Mouse (Mus musculus): ENCODE data around the gene Ryr1. TPM values are rescaled to one million over a fixed set of nuclear protein-coding genes. Genes with fewer than 3 reads are reported as not detected.
"Not testable (repeated sequence)": the region's sequence is repeated elsewhere in the genome, so short reads cannot be mapped to it uniquely, and the experiment has no call there.

The Ryr1 gene
- polyA plus RNA-seq, 2 experiments from 2014 or later = 0.05 TPM; not detected in 1

DNA sequence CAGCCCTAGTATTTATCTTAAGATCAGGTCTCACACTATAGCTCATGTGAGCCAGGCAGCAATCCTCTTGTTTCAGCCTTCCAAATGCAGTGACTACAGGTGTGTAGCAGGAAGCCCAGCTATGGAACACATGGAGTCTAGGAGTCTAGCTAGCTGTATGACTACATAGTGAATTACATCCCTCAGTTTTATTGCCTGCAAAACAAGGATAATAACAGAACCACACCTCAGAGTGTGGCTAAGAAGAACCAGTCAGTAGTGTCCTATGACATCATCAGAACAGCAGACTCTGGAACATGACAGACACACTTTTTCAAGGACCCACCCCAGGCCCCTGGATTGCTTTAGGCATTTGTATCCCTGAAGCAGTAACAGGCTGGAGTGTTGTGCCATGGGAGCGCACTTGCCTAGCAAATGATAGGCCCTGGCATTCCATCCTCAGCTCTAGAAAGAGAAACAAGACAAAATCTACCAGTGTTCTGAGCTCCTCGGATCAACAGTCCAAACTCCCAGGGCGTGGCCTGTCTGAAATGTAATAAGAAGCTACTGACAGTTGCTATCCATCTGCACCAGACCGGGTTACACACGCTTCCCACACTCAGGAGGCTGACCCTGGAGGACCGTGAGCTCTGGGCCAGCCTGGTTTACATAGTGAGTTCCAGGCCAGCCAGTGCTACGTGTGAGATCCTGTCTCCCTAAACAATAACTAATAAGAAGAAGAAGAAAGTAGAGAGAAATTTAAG is 21.8 kb upstream of the Ryr1 start:
- ATAC-seq = no peak

DNA sequence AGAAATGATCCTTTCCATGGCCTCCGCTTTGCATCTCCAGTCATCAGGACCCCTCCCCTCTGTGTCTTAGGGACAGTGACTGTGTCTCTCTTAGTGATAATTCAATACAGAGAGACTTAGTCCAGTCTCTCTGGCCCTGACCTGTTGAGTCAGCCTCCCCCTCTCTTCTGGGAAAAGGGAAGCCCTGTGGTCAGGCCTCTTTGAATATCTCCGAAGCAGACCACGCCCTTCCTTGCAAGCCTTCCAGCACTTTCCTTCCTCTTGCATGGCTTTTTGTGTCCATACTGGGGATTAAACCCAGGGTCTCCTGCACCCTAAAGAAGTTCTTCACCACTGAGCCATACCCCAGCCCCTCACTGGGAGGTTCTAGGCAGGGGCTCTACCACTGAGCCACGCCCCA is 19.0 kb upstream of the Ryr1 start:
- no peak for ATAC-seq

DNA sequence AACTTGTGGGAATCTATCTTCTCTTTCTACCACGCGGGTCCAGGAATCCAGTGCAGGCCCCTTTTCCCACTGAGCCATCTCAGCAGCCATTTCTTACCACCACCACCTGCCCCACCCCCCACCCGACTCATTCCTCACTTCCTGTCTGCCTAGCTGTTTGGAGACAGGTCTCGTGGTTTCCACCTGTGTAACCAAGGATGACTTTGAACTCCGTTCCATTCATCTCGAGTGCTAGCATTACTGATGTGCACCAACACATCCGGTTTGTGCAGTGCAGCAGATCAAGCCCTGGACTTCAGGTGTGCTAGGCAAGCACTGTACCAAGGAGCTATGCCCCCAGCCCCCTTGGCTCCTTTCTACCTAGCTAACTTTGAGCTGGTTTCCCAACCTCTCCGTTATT is 16.4 kb upstream of the Ryr1 start:
- peak; percentile 92 for ATAC-seq

DNA sequence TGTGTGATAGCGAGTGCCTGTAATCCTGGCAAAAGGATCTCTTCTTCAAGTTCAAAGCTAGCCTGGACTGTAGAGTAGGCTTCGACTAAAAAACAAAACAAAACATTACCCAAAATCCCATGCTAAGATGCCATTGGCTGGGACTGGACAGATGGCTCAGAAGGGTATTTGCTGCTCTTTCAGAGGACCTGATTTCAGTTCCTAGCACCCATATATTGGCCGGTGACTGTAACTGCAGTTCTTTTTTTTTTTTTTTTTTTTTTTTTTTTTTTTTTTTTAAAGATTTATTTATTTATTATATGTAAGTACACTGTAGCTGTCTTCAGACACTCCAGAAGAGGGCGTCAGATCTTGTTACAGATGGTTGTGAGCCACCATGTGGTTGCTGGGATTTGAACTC is 14.3 kb upstream of the Ryr1 start:
- not testable (repeated sequence) for ATAC-seq

DNA sequence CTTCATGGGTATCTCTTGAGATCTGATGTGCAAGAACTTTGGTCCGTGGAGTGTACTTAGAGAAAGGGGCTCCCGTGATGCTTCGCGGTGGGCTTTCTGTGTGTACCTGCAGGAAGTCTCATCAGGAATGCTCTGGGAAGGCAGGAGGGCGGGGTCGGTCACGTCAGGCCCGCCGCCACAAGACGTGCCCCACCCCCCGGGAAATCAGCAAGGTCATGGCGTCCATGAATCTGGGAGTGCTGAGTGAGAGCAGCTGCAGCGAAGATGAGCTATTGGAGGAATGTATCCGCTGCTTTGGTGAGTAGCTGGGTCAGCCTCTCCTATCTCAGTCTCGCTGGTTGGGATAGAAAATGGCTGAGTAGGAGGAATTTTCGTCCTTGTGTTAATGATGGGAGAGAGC is 12.4 kb upstream of the Ryr1 start:
- ATAC-seq = no peak

DNA sequence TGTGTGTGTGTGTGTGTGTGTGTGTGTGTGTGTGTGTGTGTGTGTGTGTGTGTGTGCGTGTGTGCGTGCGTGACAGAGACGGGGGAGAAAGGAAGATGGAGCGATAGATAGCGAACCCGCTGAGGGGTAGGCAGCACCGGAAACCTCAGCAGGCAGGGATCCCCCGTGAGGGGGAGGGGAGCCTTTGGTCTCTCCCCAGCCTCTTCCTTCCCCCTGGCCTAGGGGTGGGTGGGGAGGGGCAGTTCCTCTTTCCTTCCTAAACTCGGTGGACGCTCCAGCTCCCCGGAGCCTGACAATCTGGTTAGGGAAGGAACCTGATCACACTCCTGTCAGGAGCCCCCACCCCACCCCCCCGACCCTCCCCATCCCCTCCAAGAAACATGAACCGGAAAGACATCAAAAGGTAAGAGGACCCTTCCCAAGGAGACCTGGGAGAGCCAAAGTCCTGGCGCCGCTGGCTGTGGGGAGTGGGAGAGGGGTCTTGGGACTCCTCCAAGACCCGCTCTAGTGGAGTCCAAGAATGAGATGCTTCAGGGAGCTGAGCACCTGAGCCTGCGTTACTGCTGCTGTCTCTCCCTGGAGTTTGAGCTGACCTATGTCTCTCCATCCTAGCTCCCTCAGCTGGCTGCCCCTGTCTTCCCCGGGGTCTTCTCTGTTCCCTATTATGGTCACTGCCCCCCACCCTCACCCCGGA is 9.9 kb upstream of the Ryr1 start, which contains the start of gene Rasgrp4:
TSS of gene Rasgrp4 (plus strand) at position 159 of the 694 bp plus-strand sequence.
- ATAC-seq = peak; percentile 99

DNA sequence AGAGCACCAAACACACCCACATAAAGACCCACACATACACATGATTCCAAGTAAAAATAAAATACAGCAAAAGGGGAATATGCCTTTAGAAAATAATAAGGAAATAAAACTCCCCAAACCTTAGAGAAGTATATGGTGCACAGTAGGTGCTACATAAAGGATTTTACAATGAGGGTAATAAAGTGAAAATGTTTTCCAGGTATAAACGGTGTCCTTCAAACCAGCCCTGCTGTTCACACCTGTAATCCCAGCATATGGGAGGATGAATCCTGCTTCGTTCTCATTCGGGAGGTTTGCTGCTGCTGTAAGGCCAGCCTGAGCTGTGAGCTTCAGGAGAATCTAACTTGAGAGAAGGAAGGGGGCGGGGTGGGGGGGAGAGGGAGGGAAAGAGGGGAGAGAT is 9.3 kb upstream of the Ryr1 start:
- peak; percentile 23 for ATAC-seq

DNA sequence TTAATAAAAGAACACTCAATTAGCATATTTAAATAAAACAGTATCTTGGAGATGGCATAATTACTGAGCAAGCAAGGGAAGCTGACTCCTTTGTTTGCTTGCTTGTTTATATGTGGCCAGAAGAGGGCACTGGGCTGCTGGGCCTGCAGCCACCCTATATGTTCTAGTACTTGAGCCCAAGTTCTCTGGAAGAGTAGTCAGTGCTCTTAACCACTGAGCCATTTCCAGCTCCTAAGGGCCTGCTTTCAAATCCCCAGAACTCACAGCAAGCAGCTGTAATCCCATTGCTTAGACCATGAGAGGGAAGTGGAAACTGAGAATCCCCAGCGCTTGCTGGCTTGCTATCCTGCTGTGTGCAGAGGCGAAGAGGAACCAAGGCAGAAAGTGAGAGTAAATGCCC is 3.7 kb upstream of the Ryr1 start:
- ATAC-seq = peak; percentile 34

DNA sequence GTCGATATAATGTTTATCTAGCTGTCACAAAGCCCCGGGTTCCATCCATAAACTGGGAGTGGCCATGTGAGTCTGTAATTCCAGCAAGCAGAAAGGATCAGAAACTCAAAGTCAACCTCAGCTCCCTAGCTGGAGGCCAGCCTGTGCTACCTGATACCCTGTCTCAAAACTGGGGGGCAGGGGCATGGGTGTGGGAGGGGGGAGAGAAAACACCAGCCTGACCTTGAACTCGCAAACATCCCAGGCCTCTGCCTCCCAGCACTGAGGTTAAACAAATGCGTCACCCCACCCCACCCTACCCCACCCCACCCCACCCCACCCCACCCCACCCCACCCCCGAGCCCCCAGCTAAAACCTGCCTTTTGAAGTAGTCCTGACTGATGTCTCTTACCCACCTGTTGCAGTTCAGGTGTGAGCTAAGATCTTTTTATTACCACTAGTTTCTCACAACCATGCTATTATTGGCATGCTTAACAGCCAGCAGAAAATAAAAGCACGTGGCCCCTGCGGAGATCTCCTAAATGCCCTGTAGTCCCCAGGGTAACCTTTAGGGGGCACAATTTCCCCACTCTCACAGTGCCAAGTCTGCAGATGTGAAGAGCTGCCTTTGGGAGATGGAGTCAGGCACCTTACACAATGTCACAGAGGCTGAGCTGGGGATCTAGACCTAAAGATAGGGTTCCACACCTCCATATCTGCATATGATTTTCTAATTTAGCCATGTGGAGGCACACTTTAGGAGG is 1.4 kb upstream of the Ryr1 start:
- peak; percentile 84 for ATAC-seq

DNA sequence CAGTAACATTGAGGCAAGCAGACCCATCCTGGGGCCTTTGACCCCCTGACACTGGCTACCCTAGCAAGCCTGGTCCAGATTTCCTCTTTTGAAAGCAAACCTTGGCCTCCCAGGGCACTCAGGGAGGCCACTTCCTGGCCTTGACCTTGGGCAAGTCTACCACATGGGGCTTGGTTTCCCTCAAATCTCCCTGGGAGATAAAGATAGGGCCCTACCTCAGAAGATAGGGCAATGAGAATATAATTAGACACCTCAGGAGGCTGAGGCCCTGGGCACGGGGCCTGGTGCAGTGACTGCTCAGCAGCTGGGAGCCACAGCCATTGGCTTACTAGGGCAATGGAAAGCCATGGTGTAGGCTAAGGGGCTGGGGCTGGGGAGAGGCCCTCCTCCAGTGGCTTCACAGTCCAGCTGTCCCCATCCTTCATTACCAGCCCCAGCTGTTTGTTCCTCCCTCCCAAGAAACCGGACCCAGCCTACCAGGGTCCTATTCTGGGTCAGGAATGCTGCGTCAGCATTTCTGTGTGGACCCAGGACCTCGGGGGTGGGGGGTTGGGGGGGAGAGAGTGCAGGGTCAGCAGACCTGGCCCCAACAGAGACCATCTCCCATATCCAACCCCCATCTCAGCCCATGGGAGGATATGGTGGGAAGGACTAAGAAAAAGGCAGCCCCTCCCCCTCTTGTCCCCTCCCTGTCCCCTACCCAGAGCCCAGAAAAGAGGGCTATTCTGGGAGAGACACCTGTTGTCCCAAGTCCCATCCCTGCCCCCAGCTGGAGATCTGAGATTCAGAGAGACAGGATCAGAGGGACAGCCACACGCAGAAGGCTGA is 1.2 kb downstream of the Ryr1 start:
- no peak for ATAC-seq

DNA sequence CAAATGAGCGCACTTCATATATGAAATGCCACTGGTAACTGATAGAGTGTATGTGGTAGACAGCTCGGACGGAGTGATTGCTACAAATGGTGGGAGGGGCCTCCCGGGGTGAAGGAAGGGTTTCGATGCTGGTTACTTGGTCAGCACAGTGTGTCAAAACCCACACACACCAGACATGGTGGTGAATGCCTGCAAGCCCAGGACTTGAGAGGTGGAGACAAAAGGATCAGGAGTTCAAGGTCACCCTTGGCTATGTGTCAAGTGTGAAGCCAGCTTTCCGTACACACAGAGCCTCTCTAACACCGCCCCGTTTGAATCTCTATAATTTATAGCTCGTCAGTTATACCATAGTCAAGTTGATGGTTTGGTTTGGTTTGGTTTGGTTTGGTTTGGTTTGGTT is 2.2 kb downstream of the Ryr1 start:
- ATAC-seq = no peak

DNA sequence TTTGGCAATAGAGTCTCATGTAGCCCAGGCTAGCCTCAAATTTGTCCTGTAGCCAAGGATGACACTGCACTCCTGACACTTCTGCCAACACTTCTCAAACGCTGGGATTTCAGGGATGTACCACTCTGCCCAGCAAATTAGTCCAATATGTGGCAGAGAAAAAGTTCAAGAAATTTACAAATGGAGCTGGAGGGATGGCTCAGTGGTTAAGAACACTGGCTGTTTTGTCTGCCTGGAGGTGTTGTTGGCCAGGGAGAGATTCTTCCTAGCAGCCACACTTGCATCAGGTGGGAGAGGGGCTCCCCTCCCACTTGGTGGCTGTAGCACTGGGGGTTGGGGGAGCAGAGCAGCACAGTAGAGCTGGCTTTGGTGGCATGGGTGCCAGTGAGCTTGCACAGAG is 5.5 kb downstream of the Ryr1 start:
- ATAC-seq = no peak

DNA sequence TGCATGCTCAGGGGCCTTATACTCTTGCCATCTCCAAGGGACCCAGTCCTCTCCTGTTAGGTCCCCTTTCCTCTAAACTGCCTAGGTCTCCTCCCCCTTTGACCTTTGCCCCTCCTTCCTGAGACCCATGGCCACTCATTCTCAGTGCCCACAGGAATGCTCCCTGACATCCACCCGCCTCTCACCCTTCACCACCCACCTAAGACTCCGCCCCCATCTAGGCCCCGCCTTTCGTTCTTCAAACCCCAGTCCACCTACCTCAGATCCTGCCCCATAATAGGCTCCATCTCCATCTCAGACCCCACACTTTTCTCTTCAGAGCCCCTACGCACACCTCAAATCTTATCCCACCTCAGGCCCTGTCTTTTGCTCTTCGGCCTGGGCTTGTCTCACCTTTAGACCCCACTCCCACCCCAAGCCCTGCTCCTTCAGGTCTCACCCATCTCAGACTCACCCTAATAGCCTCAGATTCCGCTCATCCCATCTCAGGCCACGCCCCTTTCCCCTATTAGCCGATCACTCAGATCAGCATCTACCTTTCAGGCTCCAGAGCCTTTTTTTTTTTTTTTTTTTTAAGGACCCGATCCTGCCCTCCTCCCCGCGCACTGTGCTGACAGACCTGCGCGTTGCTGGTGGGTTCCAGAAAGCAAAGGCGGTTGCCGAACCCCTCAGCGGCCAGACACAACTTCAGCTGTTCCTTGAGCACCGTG is 6.7 kb downstream of the Ryr1 start:
- ATAC-seq = no peak

DNA sequence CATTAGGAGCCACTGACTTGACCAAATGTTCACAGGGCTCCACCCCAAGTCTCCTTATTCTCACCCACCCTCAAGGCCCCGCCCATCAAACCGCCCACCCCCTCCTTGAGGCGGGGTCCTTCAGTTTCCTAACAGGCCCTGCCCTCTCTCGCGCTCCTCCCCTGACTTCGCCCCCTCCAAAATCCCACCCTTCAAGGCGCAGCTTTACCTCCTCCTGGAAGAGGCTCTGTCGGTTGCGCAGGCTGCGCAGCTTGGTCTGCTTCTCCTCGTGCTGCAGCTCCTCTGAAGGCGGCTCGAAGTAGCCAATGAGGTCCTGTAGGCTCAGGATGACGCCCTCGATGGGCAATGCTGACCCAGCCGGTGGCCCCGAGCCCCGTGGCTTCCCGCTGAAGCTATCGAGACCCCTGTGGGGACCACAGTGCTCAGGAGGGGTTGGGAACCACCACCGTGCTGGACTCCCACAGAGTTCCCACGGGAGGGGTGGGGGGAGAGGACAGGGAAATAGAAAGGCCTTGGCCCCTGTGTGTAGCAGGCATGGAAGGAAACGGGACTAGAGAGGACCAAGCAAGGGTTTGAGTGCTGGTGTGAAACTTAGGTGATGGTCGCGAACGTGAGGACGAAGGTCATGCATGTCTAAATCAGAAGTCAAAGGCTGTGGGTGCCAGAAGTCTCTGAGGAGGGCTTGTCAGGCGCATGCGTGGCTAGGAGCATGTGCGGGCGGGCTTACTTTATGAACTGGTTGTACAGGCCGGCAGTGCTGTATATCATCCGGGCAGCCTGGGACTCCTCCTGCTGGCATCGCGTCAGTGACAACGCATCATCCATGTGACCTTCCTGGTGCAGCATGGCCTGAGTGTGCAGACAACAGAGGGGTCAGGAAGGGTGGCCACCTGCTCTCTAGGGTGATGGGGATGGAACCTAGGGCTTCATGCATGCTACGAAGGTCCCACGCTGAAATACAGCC is 15.7 kb downstream of the Ryr1 start:
- no peak for ATAC-seq

DNA sequence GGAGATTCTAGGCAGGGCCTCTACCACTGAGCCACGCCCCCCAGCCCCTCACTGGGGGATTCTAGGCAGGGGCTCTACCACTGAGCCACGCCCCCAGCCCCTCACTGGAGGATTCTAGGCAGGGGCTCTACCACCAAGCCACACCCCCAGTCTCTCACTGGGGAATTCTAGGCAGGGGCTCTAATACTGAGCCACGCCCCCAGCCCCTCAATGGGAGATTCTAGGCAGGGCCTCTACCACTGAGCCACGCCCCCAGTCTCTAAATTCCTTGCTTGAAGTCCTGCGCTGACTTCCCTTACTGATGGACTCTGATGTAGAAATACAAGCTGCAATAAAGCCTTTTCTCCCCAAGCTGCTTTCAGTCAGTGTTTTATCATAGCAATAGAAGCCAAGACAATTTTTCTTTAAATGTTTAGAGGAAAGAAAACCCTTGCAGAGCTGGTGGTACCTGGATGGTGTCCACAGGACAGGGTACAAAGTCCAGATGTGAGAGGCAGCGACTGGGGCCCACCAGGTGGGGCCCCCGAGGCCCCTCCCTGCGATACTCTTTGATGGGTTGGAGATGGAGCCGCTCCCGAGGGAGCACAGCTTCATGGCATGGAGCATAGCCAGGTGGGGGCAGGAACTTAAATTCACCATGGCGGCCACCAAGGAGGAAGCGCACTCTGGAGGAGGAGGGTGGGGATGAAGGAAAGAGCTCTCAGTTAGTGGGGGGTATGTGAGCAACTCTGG is 23.5 kb downstream of the Ryr1 start:
- ATAC-seq = no peak

DNA sequence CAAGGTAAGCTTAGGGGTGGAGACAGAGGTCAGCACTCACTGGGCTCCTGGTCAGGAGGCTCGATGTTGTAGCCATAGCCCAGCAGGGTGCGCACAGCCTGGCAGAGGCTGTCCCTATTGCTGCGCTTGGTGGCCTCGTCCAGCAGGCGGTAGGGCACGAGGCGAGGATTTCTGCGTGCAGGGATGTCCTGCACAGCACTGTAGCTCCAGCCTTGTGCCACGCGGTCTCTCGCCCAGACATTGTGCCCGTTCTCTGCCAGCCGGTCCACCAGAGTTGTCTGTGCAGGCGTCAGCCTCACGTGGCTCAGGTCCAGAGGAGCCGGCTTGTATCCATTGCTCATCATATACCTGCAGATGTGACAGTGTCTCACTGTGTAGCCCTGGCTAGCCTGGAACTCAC is 27.8 kb downstream of the Ryr1 start:
- ATAC-seq = no peak

DNA sequence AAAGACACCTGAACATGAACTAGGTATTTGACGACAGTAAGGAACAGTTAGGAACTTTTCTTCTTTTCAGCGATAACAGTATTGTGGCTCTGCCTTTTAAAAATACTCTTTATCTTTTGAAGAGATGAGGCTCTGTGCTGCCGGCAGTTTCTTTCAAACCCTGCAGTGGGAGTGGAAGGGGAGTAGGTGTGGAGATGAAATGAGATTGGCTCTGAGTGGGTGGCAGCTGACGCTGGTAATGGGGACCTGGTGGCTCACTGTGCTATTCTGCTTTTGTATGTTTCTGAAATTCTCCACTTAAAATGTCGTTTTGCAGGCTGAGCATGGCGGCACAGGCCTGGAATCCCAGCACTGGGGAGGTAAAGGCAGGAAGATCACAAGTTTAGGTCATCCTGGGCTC is 36.2 kb downstream of the Ryr1 start:
- ATAC-seq = no peak

DNA sequence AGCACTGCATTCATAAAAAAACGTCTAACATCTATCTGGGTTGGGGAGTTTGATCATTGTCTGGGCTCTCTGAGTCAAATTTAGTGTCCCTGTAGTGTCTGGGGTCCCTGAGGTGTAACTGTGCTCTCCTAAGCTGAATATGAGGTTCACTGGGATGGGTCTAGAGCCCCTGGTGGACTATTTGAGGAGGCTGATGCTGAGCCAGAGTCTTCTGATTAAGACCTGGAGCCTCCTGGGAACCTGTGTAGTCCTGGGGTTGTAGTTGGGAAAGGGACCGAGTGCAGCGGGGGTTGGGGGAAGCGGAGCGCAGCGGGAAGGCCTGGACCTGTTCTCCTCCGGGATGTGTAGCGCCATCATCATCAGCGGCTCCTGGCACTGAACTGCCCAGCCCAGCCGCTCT is 38.1 kb downstream of the Ryr1 start:
- no peak for ATAC-seq

DNA sequence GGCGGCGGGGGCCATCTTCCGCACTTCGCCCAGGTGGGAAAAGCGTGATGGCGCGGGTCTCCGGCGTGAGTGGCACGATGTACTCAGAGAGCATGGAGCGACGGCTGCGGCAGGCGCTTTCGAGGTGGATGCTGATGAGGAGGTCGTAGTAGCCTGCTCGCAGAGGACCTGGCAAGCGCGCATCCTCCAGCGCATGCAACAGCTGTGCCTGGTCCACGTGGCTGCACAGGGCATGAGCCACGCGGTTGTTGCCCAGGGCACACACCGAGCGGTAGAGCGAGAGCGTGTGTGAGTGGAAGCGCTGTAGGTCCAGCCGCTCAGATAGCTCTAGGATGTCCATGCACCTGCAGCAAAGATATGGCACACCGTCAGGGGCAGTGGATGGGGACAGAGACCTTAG is 39.0 kb downstream of the Ryr1 start:
- no peak for ATAC-seq

DNA sequence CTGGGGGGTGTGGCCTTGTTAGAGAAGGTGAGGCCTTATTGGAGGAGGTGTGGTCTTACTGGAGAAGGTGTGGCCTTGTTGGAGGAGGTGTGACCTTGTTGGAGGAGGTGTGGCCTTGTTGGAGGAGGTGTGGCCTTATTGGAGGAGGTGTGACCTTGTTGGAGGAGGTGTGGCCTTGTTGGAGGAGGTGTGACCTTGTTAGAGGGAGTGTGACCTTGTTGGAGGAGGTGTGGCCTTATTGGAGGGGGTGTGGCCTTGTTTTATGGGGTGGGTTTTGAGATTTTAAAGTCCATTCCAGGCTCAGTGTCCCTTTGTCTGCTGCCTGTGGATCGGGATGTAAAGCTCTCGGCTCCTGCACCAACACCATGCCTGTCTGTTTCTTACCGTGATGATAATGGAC is 40.6 kb downstream of the Ryr1 start:
- ATAC-seq = no peak
